Mouse (Mus musculus): ENCODE data around the gene Sfxn1. TPM values are rescaled to one million over a fixed set of nuclear protein-coding genes. Genes with fewer than 3 reads are reported as not detected.

The Sfxn1 gene
- total RNA-seq, 2 experiments from 2014 or later, result 47.3 to 50.5 TPM

DNA sequence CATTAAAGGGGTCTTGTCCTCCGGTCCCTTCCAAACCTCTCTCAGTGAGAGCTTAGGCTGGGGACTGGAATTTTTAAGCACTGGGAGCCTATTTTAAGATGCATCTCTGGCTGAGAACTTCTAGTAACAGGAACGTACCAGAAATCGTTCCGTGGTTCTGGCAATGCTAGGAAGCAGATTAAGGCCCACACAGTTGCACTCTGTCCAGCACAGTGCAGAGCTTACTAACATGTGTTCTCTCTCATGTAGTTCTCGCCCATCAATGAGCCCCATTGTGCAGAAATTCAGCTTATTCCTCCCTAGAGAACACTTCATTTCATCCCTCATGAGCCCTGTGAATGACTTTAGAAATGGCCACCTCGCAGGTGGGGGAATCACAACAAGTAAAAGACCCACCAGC is 44.1 kb downstream of the Sfxn1 start:
- no peak for DNase-seq (ENCODE audit: low spot score in 2 of 2)

DNA sequence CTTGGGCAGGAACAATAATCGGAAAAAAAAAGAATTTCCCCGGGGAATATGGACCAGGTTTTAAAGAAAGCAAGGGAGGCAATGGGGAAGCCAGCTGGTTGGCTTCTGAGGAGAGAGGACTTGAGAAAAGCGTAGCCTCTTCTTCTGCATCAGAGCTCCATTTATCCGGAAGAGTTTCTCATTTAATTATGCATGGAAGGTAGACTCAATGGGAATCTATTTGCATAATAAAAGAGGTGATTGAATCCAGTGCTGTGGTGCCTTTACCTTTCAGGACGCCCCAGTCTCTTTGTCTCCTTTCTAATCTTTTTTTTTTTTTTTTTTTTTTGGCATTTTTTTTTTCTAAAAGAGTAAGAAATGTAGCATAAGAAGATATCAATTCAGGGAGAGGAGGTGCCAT is 46.7 kb downstream of the Sfxn1 start:
- DNase-seq (ENCODE audit: low spot score in 2 of 2), result no peak

DNA sequence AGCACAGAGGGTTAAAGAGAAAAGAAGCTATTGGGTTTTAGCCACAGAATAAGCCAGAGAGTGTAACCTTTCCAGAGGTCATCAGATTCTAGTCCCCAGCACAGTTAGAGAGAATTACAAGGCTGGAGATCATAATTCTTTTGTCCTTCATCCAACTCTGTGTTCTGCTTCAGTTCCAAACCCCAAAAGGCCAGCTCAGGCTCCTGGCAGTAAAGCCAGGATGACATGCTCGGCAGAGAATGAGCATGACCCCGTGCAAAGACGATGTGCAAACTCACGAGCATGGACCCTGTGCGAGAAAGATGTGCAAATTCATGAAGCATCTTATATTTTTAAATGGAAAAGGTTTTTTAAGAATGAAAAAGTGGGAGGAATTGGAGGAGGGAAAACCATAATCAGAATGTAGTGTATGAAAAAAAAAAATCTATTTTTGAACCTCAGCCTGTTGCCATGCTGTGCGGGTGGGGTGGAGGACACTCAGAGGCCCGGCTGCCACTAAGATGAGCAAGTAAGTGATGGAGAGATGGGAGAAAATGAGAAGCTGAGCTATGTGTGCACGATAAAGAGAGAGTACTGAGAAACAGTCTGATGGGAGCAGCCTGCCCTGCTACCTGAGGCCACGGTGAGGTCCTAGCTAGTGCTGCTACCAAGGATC is 66.2 kb downstream of the Sfxn1 start:
- DNase-seq (ENCODE audit: low spot score in 2 of 2), result no peak

DNA sequence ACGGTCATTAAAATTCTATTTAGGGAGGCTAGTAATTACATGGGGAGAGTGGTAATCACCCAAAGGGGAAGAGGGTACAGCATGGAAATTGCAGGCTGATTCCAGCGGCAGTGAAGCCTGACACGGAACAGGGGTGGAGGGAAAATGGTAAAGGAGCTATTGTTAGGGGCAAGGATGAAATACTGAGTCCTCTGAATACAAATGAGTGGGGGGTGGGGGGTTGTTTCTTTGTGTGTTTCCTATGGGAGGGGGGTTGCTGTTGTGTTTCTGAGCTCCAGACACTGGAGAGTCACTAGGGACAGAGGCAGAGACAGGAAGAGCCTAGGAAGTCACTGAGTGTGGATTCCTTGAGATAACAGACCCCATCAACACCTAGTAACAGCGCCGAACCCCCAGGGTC is 72.1 kb downstream of the Sfxn1 start:
- DNase-seq (ENCODE audit: low spot score in 2 of 2), result no peak

DNA sequence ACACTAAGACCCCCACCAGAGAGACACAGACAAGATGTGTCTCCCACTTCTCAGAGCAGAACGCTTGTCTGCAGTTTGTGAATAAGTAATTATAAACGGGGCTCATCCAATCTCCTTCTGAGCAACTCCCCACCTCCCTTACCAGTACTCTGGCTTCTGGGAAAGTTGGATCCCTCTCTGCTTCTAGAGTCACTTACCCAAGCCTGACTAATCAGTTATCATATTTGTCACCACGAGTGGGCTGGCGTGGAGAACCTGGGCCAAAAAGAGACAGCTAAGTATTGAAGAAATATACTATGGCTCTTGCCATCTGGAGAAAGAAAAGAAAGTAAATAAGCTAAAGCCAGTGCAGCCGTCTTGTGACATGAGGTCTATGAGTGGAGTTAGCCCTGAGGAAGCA is 73.0 kb downstream of the Sfxn1 start:
- DNase-seq (ENCODE audit: low spot score in 2 of 2), result peak; percentile 21 to 44

DNA sequence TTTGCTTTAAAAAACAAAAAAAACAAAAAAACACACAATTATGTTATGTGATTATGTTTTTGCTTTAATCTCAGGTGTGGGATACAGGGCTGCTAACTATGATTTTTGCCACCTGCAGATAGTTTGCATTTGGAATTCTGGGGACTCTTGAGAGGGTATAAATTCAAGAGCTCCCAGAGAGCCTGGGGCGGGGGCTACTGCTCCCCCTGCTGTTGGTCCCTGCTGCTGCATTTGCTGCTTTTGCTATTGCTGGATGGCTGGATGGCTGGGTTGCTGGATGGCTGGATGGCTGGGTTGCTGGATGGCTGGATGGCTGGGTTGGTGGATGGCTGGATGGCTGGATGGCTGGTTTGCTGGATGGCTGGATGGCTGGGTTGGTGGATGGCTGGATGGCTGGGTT is 75.7 kb downstream of the Sfxn1 start:
- DNase-seq (ENCODE audit: low spot score in 2 of 2), result no peak

DNA sequence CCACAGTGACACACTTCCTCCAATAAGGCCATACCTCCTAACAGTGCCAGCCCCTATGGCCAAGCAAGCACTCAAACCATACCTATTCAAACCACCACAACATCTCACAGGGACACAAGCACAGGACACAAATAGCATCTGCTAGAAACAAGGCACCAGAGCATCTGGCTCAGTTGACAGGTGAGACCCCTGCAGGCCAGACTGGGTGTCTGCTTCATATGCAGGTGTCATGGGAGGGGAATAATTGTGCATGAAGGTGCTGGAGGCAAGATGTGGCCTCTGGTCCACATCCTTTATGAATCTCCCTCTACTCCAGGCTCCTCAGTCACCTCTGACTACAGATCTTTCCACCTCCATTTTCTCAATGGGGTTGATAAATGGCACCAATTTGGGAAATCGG is 80.8 kb downstream of the Sfxn1 start:
- DNase-seq (ENCODE audit: low spot score in 2 of 2), result no peak

DNA sequence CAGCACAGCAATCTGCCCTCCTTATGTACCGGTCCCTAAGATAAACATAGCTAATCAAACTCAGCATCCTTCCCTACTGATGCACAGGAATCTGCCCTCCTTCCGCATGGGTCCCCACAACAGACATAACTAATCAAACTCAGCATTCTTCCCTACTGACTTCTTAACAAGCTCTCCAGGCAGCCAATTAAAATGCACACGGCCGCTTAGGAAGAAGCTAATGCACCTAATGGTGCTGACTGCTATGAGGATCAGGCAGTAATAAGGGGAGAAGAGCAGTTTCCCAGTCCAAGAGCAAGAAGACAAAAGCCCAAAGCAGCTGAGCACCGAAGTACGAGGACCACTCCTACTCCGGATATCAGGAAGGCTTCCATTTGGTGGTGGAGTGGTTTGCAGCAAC is 81.2 kb downstream of the Sfxn1 start:
- DNase-seq (ENCODE audit: low spot score in 2 of 2), result no peak

DNA sequence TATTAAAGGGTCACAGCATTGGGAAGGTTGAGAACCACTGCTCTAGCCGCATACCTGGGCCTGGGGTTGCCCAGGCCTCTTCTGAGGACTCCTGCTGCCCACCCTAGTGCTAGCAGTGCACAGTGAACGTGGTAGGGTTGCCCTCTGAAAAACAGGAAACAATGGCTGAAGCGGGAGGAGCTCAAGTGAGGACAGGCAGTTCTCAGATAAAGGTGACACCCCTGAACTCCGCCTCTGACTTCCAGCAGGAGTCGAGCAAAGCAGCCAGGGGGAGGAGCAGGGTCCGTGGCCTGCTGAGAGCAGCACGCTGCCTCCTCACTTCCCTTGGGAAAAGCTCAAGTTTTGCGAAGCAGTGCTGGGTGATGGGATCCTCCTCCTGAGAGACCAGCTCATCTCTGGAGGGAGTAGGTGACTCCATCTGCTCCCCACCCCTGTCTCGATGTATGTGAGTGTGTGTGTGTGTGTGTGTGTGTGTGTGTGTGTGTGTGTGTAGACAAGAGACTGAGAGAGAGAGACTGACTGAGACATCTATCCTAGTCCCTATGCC is 82.1 kb downstream of the Sfxn1 start:
- no peak for DNase-seq (ENCODE audit: low spot score in 2 of 2)

DNA sequence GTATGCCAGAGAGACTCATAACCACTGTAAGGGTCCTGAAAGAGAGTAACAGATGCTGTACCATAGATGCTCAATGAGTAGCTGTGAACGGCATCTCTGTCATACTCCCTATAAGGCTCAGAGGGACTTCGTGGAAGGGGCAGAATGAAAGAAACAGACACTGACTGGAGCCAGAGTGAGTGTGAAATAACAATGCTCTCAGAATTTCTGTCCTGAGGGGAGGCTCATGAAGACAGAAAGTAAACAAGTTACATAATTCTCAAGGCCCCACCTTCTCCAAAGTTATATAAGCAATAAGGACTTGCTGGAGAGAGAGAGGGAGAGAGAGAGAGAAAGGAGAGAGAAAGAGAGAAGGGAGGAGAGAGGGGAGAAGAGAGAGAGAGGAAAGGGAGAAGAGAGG is 84.2 kb downstream of the Sfxn1 start:
- DNase-seq (ENCODE audit: low spot score in 2 of 2), result no peak

Other genes with a start within 250 kb of the Sfxn1 start
- 10 to 100 TPM; 38.5 to 52.1 TPM for gene Drd1, start 16.2 kb upstream of the Sfxn1 start, total RNA-seq (2021)
- 10 to 100 TPM; 15.3 to 15.5 TPM for gene Hrh2, start 120.3 kb downstream of the Sfxn1 start, total RNA-seq (2021)